Mouse (Mus musculus): ENCODE results near the gene Cacna1a. TPM values are rescaled to one million over a fixed set of nuclear protein-coding genes. Genes with fewer than 3 reads are reported as not detected.

Gene Cacna1a
- polyA plus RNA-seq, 1 experiment from 2014 or later: 8.0 TPM

GRCm38 (mm10) chr8:84565577-84566360 is 177.5 kb downstream of the Cacna1a start:
- H3K36me3 ChIP-seq: no peaks in the 10 kb centered on the region
- H3K9ac ChIP-seq: no peak overlapping the region
- peaks cover 28% of the 10 kb centered on the region for H3K27me3 ChIP-seq
- ATAC-seq (ENCODE audit: insufficient number of reproducible peaks, low FRiP score, low TSS enrichment, low read depth): no peak
- H3K9me3 ChIP-seq (replicated peaks): no peaks in the 10 kb centered on the region
- no peak overlapping the region for H3K27ac ChIP-seq (replicated peaks)
- 63% methylated on average over 25 of the region's 25 CpGs for WGBS
- H3K4me3 ChIP-seq (replicated peaks): no peak overlapping the region
- H3K4me2 ChIP-seq (replicated peaks): no peak overlapping the region
- H3K4me1 ChIP-seq: no peaks in the 10 kb centered on the region

GRCm38 (mm10) chr8:84566816-84567413 is 178.7 kb downstream of the Cacna1a start:
- Histone ChIP-seq H3K4me2 (replicated peaks) (no peak overlapping the region), H3K9me3 (replicated peaks) (no peaks in the 10 kb centered on the region), H3K4me3 (replicated peaks) (no peak overlapping the region), H3K27me3 (peaks cover 17% of the 10 kb centered on the region), H3K9ac (no peak overlapping the region), H3K4me1 (no peaks in the 10 kb centered on the region), H3K27ac (replicated peaks) (no peak overlapping the region), H3K36me3 (no peaks in the 10 kb centered on the region)
- 72% methylated on average over 12 of the region's 12 CpGs for WGBS
- ATAC-seq (ENCODE audit: insufficient number of reproducible peaks, low FRiP score, low TSS enrichment, low read depth): no peak

GRCm38 (mm10) chr8:84567541-84567940 is 179.3 kb downstream of the Cacna1a start:
- 74% methylated on average over 19 of the region's 19 CpGs for WGBS
- no peak for ATAC-seq (ENCODE audit: insufficient number of reproducible peaks, low FRiP score, low TSS enrichment, low read depth)
- no peak overlapping the region; the same call in 1 of the 2 replicates for H3K4me2 ChIP-seq (replicated peaks)
- peaks cover 13% of the 10 kb centered on the region for H3K27me3 ChIP-seq
- no peak overlapping the region for H3K27ac ChIP-seq (replicated peaks)
- no peak overlapping the region for H3K4me3 ChIP-seq (replicated peaks)
- no peaks in the 10 kb centered on the region for H3K36me3 ChIP-seq
- no peaks in the 10 kb centered on the region for H3K4me1 ChIP-seq
- H3K9me3 ChIP-seq (replicated peaks): no peaks in the 10 kb centered on the region
- H3K9ac ChIP-seq: no peak overlapping the region

GRCm38 (mm10) chr8:84568737-84569136 is 180.5 kb downstream of the Cacna1a start:
- Histone ChIP-seq H3K9ac (no peak overlapping the region), H3K9me3 (replicated peaks) (no peaks in the 10 kb centered on the region), H3K4me3 (replicated peaks) (no peak overlapping the region), H3K4me2 (replicated peaks) (no peak overlapping the region), H3K27ac (replicated peaks) (no peak overlapping the region), H3K4me1 (no peaks in the 10 kb centered on the region), H3K27me3 (peaks cover 11% of the 10 kb centered on the region), H3K36me3 (no peaks in the 10 kb centered on the region)
- no peak for ATAC-seq (ENCODE audit: insufficient number of reproducible peaks, low FRiP score, low TSS enrichment, low read depth)
- 88% methylated on average over 8 of the region's 8 CpGs for WGBS

- 33% methylated on average over 25 of the region's 25 CpGs for WGBS
- peak overlapping the region; percentile 12 for H3K4me3 ChIP-seq (replicated peaks)
Observed at GRCm38 (mm10) chr8:84569921-84570673, 181.9 kb downstream of the Cacna1a start.

GRCm38 (mm10) chr8:84577432-84577831 is 189.2 kb downstream of the Cacna1a start:
- no peak overlapping the region for H3K4me2 ChIP-seq (replicated peaks)
- H3K9ac ChIP-seq: no peak overlapping the region
- H3K9me3 ChIP-seq (replicated peaks): no peaks in the 10 kb centered on the region
- H3K4me1 ChIP-seq: no peaks in the 10 kb centered on the region
- no peaks in the 10 kb centered on the region for H3K27me3 ChIP-seq
- no peak overlapping the region for H3K27ac ChIP-seq (replicated peaks)
- H3K36me3 ChIP-seq: no peaks in the 10 kb centered on the region
- WGBS: 78% methylated on average over 4 of the region's 4 CpGs
- no peak for ATAC-seq (ENCODE audit: insufficient number of reproducible peaks, low FRiP score, low TSS enrichment, low read depth)
- no peak overlapping the region for H3K4me3 ChIP-seq (replicated peaks)

More at GRCm38 (mm10) chr8:84569921-84570673, 181.9 kb downstream of the Cacna1a start:
- no peak overlapping the region for H3K27ac ChIP-seq (replicated peaks)
- no peaks in the 10 kb centered on the region for H3K4me1 ChIP-seq
- no peaks in the 10 kb centered on the region for H3K9me3 ChIP-seq (replicated peaks)
- peak overlapping the region; percentile 40 for H3K4me2 ChIP-seq (replicated peaks)
- ATAC-seq (ENCODE audit: insufficient number of reproducible peaks, low FRiP score, low TSS enrichment, low read depth): no peak
- peaks cover 11% of the 10 kb centered on the region for H3K27me3 ChIP-seq
- no peaks in the 10 kb centered on the region for H3K36me3 ChIP-seq
- H3K9ac ChIP-seq: no peak overlapping the region

GRCm38 (mm10) chr8:84579595-84579994 is 191.4 kb downstream of the Cacna1a start:
- 21% methylated on average over 3 of the region's 3 CpGs for WGBS
- Histone ChIP-seq H3K9me3 (replicated peaks) (no peaks in the 10 kb centered on the region), H3K4me3 (replicated peaks) (no peak overlapping the region), H3K4me2 (replicated peaks) (no peak overlapping the region), H3K9ac (no peak overlapping the region), H3K27ac (replicated peaks) (no peak overlapping the region), H3K27me3 (no peaks in the 10 kb centered on the region), H3K36me3 (no peaks in the 10 kb centered on the region), H3K4me1 (no peaks in the 10 kb centered on the region)
- no peak for ATAC-seq (ENCODE audit: insufficient number of reproducible peaks, low FRiP score, low TSS enrichment, low read depth)

- Histone ChIP-seq H3K27ac (replicated peaks) (no peak overlapping the region), H3K36me3 (no peaks in the 10 kb centered on the region), H3K9ac (no peak overlapping the region), H3K4me2 (replicated peaks) (no peak overlapping the region), H3K27me3 (no peaks in the 10 kb centered on the region), H3K9me3 (replicated peaks) (no peaks in the 10 kb centered on the region), H3K4me1 (no peaks in the 10 kb centered on the region), H3K4me3 (replicated peaks) (no peak overlapping the region)
- WGBS: 43% methylated on average over 1 of the region's 1 CpGs
- ATAC-seq (ENCODE audit: insufficient number of reproducible peaks, low FRiP score, low TSS enrichment, low read depth): no peak
Observed at GRCm38 (mm10) chr8:84585311-84585710, 197.1 kb downstream of the Cacna1a start.

GRCm38 (mm10) chr8:84586221-84586620 is 198.0 kb downstream of the Cacna1a start:
- WGBS: 47% methylated on average over 2 of the region's 2 CpGs
- no peak overlapping the region for H3K4me2 ChIP-seq (replicated peaks)

GRCm38 (mm10) chr8:84588498-84588897 is 200.3 kb downstream of the Cacna1a start:
- ATAC-seq (ENCODE audit: insufficient number of reproducible peaks, low FRiP score, low TSS enrichment, low read depth): no peak
- no peaks in the 10 kb centered on the region for H3K36me3 ChIP-seq

More at GRCm38 (mm10) chr8:84586221-84586620, 198.0 kb downstream of the Cacna1a start:
- Histone ChIP-seq H3K36me3 (no peaks in the 10 kb centered on the region), H3K9me3 (replicated peaks) (no peaks in the 10 kb centered on the region), H3K27ac (replicated peaks) (no peak overlapping the region), H3K9ac (no peak overlapping the region), H3K4me3 (replicated peaks) (no peak overlapping the region), H3K27me3 (no peaks in the 10 kb centered on the region), H3K4me1 (no peaks in the 10 kb centered on the region)
- no peak for ATAC-seq (ENCODE audit: insufficient number of reproducible peaks, low FRiP score, low TSS enrichment, low read depth)

GRCm38 (mm10) chr8:84592015-84592662 is 203.9 kb downstream of the Cacna1a start:
- no peak overlapping the region for H3K4me3 ChIP-seq (replicated peaks)
- no peaks in the 10 kb centered on the region for H3K36me3 ChIP-seq
- no peaks in the 10 kb centered on the region for H3K9me3 ChIP-seq (replicated peaks)
- no peak for ATAC-seq (ENCODE audit: insufficient number of reproducible peaks, low FRiP score, low TSS enrichment, low read depth)
- H3K27me3 ChIP-seq: no peaks in the 10 kb centered on the region
- 22% methylated on average over 15 of the region's 15 CpGs for WGBS
- H3K4me1 ChIP-seq: no peaks in the 10 kb centered on the region
- H3K9ac ChIP-seq: no peak overlapping the region
- H3K4me2 ChIP-seq (replicated peaks): no peak overlapping the region
- H3K27ac ChIP-seq (replicated peaks): no peak overlapping the region

More at GRCm38 (mm10) chr8:84588498-84588897, 200.3 kb downstream of the Cacna1a start:
- 76% methylated on average over 11 of the region's 11 CpGs for WGBS
- Histone ChIP-seq H3K9ac (no peak overlapping the region), H3K27me3 (no peaks in the 10 kb centered on the region), H3K4me2 (replicated peaks) (no peak overlapping the region), H3K4me3 (replicated peaks) (no peak overlapping the region), H3K9me3 (replicated peaks) (no peaks in the 10 kb centered on the region), H3K4me1 (no peaks in the 10 kb centered on the region), H3K27ac (replicated peaks) (no peak overlapping the region)
